Mouse (Mus musculus) frontal cortex, postnatal 25 days (tissue): Measurements from ENCODE around the gene Wdr13.
A peak's percentile ranks its signal among the peaks of the same experiment; 100 is the strongest.

Experiments
- DNase-seq, 2 experiments: peaks; one replicate each; pipeline ENCODE4 v3.0.0; 2022; ENCODE audit warnings: low spot score in 2 of 2

The Wdr13 gene

DNA sequence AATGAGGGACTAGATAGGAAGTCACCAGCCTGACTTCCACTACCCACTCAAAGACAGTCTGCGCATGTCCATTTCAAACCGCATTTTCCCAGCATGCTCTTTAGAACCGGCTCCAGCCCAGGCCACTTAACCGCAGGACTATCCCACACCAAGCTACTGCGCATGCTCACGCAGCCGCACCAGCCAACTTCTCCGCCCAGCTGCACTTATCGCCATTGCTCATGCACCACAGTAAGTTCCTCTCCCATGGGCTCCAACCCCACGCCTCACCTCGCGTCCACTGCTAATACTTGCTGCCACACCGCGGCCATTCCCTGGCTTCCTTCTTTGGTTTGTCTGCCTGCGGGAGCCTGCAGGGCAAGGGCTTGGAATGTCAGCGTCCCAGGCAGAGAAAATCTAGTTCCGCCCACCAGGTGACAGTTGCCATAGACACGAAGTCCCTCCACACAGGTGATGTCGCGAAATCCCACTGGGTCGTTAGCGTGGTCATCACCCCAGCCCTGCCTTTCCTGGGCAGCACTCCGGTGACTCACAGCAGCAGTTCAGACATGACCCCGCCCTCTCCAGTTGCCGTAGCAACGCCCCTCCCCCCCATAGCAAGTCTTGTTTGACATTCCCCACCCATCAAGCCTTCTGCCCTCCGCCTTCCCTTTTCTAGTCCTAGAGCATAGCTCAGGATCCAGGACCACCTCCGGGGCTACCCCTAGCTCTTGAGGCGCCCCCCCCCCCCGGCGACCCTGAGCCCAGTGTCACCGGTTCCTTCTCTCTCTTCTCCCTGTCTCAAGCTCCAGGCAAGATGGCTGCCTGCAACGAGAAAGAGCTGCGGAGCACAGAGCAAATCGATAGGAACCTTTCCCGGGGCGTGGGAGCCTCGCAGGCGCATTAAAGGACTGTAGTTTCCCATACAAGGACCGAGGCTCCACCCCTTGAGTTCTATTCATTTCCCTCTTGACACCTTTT is at the start of gene Wdr13:
Gene Wdr13 (minus strand): TSS at position 876 of the 960 bp plus-strand sequence.
- DNase-seq: peak; percentile 74 to 80

DNA sequence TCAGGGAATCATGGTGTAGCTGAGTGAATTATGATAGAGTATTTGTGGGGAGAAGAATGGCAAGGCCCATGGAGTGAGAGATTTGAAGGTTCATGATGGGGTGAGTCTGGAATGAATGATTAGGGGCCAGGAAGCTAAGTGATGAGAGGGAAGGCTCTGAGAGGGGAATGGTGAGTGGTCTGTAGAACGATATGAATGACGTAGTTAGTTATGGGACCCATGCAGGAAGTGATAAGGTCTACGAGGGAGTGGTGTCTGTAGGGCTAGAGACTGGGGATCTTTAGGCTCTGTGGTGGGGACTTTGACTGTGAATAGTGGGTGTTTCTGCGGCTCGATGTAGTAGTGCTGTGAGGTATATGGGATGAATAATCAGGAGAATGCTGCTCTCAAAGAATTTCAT is 47.0 kb upstream of the Wdr13 start:
- DNase-seq: no peak

DNA sequence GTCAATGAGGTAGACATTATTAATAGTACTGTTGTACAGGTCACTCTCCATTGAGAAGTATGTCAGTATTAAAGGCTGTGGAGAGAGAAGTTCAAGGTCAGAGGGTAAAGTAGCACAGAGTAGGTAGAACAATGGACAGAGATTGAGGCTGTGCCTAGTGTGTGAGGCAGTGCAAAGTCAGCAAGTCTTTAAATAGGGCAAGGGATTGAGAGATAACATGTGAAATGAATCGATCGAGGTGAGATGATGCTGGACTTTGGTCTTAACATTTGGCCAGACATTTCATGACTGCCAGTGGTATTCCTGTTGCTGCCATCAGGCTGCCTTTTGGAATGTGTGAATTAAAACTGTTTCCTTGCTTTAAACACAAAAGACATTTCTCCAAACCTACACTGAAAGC is 46.2 kb upstream of the Wdr13 start:
- DNase-seq: no peak

DNA sequence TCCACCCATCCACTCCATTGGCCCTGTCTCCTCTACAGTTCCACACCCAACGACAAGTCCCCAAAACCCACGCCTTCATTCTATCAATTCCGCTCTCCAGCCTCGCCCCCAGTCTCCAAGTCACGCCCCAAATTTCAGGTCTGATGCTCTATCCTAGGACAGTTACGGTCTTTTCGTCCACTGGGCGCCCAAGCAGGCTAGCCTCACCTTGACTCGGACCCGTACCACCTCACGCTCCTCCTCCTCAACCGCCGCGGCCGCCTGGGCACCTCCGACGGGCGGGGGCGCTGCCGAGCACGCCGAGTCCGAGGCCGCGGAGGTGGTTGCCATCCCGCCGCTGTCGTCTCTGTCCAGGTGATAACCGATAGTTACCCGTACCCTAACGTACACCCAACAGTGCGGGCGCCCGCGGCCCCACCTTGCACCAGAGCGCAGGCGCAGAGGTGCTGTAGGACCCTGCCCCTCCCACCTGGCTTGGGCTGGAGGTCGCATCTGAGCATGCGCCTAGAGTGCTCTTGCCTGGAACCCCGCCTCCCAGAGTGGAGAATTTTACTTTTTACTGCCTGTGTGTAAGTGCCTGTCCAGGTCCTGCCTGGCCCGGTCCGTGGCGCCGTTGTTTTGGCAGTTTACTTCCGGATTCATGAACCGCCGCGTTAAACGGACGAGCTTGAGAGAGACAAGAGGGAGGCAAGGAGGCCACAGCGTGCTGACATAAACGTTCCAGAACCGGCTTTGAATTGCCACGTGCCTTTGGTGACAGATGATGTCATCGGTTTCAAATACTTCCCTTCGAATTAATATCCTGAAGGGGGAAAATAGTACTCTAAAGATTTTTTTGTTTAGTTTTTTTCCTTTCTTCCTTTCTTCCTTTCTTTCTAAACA is 43.1 kb upstream of the Wdr13 start, which contains the start of gene Tbc1d25:
Gene Tbc1d25 (minus strand): TSS at position 678 of the 882 bp plus-strand sequence.
- DNase-seq: peak; percentile 39 to 62

DNA sequence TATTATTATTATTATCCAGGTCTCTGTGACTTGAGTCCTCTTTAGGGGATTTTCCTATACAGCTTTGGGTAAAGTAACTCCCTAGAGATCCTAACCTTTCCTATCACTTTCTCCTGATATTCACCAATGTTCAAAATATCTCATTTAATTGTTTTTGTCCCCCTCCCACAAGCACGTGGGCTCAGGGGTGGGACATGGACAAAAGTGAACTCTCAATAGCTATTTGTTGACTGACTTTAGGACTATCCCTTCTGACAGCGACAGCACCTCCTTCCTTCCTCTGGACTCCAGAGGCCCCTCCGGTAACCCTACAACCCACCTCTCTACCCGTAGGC is 42.4 kb upstream of the Wdr13 start:
- DNase-seq: no peak

DNA sequence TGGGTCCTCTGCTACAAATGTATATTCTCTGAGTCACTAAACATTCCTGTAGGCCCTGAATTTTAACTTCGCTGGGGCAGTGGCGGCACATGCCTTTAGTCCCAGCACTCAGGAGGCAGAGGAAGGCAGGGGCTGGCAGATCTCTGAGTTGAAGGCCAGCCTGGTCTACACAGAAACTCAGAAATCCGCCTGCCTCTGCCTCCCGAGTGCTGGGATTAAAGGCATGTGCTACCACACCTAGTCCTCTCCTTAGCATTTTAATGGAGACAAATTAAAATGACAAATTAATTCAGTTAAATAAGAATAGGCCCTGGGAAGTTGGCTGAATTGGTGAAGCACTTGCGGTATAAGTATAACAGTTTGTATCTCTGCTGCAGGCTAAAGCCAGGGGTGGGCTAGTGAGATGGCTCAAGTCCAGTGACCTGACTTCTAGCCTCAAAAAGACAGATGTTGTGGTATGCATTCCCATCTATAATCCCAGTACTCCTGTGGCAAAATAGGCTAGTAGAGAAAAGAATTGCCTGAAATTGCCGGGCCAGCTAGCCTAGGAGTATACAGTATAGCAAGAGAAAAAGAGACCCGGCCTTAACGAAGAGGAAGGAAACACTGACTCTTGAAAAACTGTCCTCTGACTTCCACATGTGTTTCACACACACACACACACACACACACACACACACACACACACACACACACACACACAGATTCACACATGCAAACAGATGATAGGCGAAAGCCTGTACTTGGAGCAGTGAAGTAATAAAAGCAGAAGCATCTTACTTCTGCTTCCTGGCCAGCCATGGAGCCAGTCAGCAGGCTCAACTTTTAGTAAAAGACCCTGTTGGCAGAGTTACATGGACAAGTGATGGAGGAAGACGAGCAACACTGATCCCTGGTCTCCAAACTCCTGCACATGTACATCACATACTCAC is 35.3 kb upstream of the Wdr13 start:
- DNase-seq: no peak

DNA sequence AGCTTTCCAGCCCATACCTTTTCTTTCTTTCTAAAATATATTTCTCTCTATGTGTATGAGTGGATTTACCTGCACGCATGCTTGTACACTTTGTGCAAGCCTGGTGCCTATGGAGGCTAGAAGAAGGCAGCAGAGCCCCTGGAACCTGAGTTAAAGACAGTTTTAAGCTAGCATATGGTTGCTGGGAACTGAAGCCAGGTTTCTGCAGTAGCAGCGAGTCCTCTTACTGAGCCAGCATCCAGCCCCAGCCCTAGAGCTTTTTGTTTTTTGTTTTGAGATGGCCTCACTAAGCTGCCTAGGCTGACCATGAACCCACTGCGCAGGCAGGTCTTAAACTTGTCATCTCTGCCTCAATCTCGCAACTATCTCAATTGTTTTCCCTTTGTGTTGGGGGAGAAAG is 31.8 kb upstream of the Wdr13 start:
- DNase-seq: no peak

DNA sequence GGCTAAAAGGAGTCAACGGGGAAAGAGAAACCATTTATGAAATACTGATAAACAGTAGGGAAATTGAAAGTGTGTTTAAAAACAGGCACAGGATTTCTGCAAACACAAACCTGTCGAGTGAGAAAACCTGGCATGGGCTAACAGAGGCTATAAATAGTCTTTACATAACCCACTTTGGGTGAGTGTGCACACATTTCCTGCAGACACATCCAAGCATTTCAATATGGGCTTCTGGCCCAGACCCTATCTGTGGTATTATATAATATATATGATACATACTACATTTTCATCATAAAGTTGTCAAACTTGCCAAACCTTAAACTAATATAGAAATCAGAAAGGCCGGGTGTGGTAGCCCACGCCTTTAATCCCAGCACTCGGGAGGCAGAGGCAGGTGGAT is 30.4 kb upstream of the Wdr13 start:
- no peak for DNase-seq

DNA sequence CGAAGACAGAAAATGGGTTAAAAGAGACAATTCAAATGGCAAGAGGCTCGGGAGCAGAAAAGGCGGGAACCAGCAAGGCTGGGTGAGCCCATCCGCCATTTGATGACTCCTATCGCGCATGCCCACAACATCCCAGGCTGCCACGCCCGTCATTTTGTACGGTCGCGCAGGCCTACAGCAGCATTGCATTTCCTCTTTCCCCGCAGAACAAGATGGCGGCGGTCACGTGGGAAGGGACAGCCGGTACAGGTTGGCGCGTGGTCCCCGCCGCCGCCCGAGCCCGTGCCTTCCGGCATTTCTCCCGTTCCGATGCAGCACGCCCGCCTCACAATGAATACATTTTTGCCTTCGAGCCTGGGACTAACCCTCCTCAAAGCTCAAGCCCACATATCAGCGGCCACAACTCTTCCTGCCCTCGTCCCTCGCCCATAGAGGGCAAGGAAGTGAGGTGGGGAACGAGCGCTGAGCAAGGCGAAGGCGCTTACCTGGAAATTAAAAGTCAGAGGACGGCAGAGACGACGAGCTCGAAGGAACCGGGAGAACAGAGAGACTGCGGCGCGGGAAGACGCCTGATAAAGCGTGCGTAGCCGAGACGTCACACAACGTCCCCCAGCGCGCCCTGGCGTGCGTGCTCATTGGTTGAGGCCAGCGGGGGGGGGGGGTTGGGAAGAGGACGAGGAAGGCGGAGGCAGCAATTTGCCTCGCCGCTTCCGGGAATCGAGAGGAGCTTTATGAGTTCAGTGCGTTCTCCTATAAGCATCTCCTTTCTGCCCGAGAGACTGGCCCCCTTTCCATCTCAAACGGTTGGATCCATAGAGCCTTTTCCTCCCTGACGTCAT is 12.7 kb upstream of the Wdr13 start, which contains the start of gene Rbm3:
Gene Rbm3 (minus strand): TSS at position 728 of the 839 bp plus-strand sequence.
- peak; percentile 61 to 66 for DNase-seq

DNA sequence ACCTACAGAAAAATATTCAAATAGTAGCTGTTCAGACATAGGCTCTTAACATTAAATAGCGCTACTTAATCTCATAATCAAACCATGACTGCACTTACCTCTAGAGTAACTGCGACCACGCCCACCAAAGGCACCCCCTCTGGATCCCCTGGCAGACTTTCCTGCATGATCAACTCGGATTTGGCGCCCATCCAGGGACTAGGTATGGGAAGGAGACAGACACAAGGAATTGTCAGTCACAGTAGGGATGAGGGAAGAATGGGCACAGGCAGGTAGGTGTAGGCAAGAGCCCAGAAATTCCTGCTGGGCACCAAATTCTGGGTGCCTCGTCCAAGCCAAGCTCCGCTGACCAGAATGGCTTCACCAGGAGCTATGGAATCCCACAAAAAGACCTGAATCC is 11.1 kb upstream of the Wdr13 start:
- no peak for DNase-seq

DNA sequence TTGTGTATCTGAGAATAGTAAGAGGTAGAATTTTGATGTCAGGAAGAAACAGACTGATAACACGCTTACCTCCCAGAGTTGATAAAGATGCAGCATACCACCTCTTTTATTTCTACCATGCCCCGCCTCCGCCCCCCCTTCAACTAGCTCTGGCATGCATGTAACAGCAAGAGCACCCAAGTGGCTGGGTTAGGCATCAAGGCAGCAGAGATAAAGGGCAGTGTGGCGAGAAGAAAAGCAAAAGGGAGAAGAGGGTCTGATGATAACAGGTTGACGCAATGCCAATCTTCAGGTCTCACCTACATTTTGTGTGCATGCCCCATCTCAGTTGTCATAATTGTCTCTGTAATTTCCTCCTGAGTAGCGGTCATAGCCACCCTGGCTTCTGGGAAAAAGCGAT is 10.3 kb upstream of the Wdr13 start:
- DNase-seq: no peak

DNA sequence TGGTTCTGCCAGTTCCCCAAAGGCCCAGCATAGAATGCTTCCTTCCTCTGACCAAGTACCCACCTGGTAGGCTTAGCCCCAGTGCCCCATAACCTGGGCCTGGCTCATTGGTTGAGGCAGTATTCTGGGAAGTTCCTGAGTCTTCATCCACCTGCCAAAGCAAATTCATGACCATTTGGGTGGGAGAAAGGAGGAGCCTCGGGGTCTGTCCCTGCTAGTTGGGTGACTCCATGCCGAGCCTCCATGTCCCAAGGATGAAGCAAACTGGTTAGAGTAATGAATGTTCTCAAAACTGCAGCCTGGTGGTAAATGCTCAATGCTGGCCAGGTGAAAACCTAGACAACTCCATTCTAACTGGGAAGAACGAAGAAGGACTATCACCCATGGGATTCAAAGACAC is 8.4 kb upstream of the Wdr13 start:
- DNase-seq: no peak

DNA sequence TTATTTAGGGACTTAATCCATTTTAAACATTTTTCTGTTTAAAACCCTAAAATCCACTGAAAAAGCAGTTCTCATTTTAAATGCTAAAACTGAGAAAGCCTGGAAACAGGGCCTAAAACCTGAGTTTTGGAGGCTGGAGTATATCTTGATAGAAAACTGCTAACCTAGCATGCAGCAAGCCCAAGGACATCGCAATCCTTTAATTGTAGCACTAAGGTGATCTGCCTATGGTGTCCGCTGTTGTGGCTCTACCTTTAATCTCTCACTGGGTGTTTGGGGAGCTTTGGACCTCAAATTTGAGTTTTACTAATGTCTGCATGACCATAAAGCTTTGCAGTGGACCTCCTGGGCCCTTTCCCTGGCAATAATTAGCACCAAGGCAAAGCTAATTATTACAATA is 7.8 kb upstream of the Wdr13 start:
- DNase-seq: no peak

DNA sequence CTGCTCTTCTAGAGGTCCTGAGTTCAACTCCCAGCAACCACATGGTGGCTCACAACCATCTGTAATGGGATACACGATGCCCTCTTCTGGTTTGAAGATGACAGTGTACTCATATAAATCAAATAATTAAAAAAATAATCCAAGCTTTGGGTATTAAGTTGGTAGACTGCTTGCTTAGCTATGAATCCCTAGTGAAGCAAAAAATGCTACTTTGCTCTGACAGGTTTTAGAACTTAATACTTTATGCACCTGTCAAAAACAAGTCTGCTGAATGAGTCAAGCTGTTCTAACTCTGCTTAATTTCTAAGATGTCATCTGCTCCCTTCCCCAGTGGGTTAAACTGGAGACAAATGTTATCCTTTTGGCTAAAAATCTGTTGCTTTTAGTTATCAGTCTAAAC is 6.8 kb upstream of the Wdr13 start:
- no peak for DNase-seq

DNA sequence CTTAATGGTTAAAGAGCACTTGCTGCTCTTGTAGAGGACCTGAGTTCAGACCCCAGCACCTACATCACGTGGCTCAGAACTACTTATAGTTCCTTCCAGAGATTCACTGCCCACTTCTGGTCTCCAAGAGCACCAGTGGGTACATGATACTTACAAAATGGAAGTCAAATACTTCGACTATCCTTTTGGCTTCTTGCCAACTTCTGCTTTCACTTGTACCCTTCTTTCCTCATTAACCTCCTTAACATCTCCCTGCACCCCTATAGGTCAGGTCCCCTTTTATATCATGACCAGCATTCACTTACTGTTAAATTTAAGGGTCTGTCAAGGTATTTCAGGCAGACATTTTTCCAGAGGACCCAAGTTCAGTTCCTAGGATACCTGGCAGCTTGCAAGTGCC is 3.2 kb upstream of the Wdr13 start:
- DNase-seq: no peak

DNA sequence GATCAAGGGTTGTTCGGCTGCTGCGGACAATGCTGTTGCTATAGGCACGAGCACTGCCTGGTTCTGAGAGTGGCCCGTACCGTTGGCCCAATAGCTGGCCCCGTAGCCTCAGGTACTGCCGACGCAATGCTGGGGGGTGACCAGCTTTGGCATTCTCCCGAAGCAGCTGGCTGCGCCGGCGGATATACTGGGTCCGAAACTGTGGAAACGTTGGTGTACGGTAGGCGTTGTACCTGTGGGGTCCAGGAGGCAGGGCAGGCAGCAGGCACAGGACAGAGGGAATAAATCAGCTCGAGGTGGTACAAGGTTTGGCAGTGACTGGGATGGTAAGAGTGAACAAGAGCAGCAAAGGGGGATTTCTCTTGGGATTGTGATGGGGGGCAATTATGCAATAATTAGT is 1.3 kb downstream of the Wdr13 start:
- DNase-seq: no peak

DNA sequence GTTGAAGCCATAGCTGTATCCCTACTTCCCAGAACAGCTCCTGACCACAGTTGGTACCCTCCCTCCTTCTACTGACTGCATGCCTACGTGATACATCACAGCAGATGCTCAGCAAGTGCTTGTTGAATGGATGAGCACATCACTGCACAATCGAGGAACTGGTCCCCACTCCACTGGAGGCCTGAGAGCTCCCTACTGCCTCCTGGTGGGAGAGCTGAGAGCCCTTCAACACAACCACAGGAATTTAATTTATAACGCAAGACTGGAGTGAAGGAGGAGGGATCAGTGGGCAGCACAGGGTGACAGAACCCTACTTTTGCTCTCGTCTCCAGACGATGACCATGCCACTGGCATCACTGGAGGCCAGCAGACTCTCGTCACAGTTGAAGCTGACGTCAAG is 7.5 kb downstream of the Wdr13 start:
- DNase-seq: no peak

DNA sequence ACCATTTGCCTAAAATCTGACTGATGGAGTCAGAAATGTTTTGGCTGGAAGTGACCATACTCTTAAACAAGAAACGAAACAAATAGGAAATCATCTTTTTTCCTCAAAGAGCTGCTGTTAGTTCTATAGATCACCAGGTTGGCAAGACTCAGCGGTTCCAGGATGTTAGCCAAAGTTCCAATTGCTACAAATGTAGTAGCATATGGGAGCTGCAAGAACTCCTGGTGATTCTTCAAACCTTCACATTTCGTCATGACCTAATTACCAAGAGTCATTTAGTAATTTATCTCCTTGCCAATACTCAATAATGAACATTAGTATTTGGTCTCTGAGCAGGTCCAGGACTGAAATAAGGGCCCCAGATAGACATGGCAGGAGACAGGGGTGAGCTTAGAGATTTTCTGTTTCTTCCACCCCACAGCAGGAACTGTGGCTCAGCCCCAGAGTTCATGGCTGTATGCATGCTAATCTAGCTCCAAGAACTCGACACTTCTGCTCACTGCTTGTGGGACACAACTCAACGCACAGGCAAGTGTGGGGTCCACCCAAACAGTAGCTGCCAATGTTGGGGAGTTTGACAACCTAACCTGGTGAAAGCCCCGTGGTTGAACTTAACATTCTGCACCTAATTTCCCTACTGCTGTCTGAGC is 8.7 kb downstream of the Wdr13 start:
- no peak for DNase-seq

DNA sequence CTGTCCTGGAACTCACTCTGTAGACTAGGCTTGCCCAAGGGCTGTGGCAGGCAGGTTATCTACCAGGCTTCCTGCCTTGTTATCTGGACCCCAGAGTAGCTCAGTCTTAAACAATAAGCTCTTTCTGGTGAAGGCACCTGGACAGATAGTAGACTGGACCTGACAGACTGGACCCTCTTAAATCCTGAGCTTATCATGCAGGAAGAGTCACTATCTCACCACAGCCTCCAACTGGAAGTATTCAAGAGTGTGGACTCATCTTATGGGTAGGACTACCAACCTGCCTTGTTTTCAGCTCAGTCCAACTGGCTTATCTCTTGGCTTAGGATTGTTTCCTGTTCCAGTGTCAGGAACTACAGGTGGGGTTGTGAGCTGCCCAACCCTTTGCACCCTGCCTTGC is 15.4 kb downstream of the Wdr13 start:
- no peak for DNase-seq

DNA sequence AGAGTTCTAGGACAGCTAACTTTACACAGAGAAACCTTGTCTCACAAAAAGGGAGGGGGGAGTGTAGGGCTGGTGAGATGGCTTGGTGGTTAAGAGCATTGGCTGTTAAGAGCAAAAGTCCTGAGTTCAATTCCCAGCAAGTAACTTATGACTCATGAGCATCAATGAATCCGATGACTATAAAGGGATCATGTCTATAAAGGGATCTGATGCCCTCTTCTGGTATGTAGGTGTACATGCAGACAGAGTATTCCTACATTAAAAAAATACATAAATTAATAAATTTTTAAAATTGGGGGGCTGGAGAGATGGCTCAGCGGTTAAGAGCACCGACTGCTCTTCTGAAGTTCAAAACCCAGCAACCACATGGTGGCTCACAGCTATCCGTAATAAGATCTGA is 17.4 kb downstream of the Wdr13 start:
- DNase-seq: no peak
